Mouse (Mus musculus): Measurements from ENCODE around the gene Sos2. TPM values are rescaled to one million over a fixed set of nuclear protein-coding genes. Genes with fewer than 3 reads are reported as not detected.

Gene Sos2
- polyA plus RNA-seq (2015; fragmentation: Nextera tagmentation; extraction: Ambion mirVana) = 7.0 and 7.2 TPM in 2 replicates

DNA sequence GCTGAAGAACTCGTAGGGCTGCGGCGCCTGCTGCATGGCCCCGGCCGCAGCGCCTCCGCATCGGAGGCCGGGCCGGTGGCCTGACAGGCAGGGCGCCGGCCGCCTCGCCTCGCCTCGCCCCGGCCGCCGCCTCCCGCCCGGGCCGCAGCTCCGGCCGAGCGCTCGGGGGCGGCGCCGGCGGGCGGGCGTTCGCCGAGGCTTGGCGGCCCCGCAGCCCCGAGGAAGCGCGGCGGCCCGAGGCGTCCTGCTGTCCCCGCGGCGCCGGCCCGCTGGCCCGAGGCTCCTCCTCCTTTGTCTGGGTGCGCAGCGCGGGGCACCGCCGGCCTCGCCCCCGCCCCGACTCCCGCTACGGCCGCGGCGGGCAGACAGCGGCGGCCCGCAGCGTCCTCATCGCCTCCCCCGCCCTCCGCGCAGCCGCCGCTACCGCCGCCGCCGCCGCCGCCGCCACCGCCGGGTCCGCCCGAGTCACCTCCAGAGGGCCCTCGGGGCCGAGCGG is at the start of gene Sos2:
Sos2 (minus strand) TSS at position 287 of the 496 bp plus-strand sequence.
- WGBS = 0% methylated on average over 45 of the region's 85 CpGs
- peaks cover 11% of the 10 kb centered on the region for H3K4me1 ChIP-seq (ENCODE audit: control insufficient read depth, insufficient read depth, low read length)
- no peaks in the 10 kb centered on the region for H3K36me3 ChIP-seq (ENCODE audit: control insufficient read depth, insufficient read depth, low read length)
- peak within 1 kb of the TSS; percentile 99 for H3K9ac ChIP-seq (ENCODE audit: low read depth, low read length)
- peak within 1 kb of the TSS; percentile 77 for H3K4me2 ChIP-seq (ENCODE audit: low read depth, low read length)
- H3K9me3 ChIP-seq (ENCODE audit: control insufficient read depth, low read length) = no peaks in the 10 kb centered on the region
- ATAC-seq = peak; percentile 82
- H3K4me3 ChIP-seq (ENCODE audit: low read length) = peak within 1 kb of the TSS; percentile 98
- no peaks in the 10 kb centered on the region for H3K27me3 ChIP-seq (replicated peaks; ENCODE audit: control insufficient read depth, insufficient read depth, low read length)
- H3K27ac ChIP-seq (ENCODE audit: low read length) = peak within 1 kb of the TSS; percentile 99

DNA sequence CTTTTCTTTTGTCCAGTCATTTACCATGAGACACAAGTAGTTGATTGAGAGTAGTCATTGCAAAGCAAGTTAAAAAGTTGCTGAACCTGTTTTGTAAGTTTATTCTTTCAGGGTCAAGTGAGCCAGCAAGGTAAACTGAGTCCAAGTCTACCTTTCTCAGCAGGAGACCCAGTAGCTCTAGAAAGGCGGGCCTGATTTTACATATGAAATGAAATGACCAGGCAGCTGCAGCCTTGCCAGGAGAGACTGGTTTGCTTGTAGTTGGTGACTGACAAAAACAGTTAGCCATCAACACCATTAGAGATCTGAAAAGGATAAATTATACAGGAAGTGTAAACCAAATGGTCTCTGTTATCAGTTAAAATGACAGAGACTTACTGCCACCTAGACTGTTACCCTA is 48.7 kb upstream of the Sos2 start:
- WGBS = 94% methylated on average over 1 of the region's 1 CpGs
- no peak for ATAC-seq

GRCm38 (mm10) chr12:69729246-69729645 is 47.6 kb upstream of the Sos2 start:
- Histone ChIP-seq H3K9me3 (ENCODE audit: control insufficient read depth, low read length) (no peaks in the 10 kb centered on the region), H3K4me1 (ENCODE audit: control insufficient read depth, insufficient read depth, low read length) (peaks cover 6% of the 10 kb centered on the region), H3K4me2 (ENCODE audit: low read depth, low read length) (no peak overlapping the region), H3K9ac (ENCODE audit: low read depth, low read length) (no peak overlapping the region), H3K36me3 (ENCODE audit: control insufficient read depth, insufficient read depth, low read length) (0 out of 2 replicates have a peak, but pooled peaks cover 7% of the 10 kb centered on the region), H3K27ac (ENCODE audit: low read length) (no peak overlapping the region), H3K27me3 (replicated peaks; ENCODE audit: control insufficient read depth, insufficient read depth, low read length) (no peaks in the 10 kb centered on the region), H3K4me3 (ENCODE audit: low read length) (no peak overlapping the region)
- 100% methylated on average over 1 of the region's 1 CpGs for WGBS
- no peak for ATAC-seq

More for the DNA sequence above, 48.7 kb upstream of the Sos2 start:
- Histone ChIP-seq H3K4me3 (ENCODE audit: low read length) (no peak overlapping the region), H3K4me1 (ENCODE audit: control insufficient read depth, insufficient read depth, low read length) (peaks cover 6% of the 10 kb centered on the region; the same call in 1 of the 2 replicates), H3K9ac (ENCODE audit: low read depth, low read length) (no peak overlapping the region), H3K36me3 (ENCODE audit: control insufficient read depth, insufficient read depth, low read length) (0 out of 2 replicates have a peak, but pooled peaks cover 7% of the 10 kb centered on the region), H3K27me3 (replicated peaks; ENCODE audit: control insufficient read depth, insufficient read depth, low read length) (no peaks in the 10 kb centered on the region), H3K9me3 (ENCODE audit: control insufficient read depth, low read length) (no peaks in the 10 kb centered on the region), H3K4me2 (ENCODE audit: low read depth, low read length) (no peak overlapping the region), H3K27ac (ENCODE audit: low read length) (no peak overlapping the region)

GRCm38 (mm10) chr12:69724711-69725460 is 43.2 kb upstream of the Sos2 start, which contains the start of the genes L2hgdh and Atp5s:
Gene L2hgdh, minus strand, starts transcription at chr12:69724873.
Gene Atp5s, plus strand, starts transcription at chr12:69724950.
- Histone ChIP-seq H3K4me3 (ENCODE audit: low read length) (peak within 1 kb of the TSS; percentile 85), H3K27ac (ENCODE audit: low read length) (peak within 1 kb of the TSS; percentile 96), H3K4me2 (ENCODE audit: low read depth, low read length) (peak within 1 kb of the TSS; percentile 88), H3K9me3 (ENCODE audit: control insufficient read depth, low read length) (no peaks in the 10 kb centered on the region), H3K27me3 (replicated peaks; ENCODE audit: control insufficient read depth, insufficient read depth, low read length) (no peaks in the 10 kb centered on the region), H3K9ac (ENCODE audit: low read depth, low read length) (peak within 1 kb of the TSS; percentile 83), H3K4me1 (ENCODE audit: control insufficient read depth, insufficient read depth, low read length) (peaks cover 16% of the 10 kb centered on the region), H3K36me3 (ENCODE audit: control insufficient read depth, insufficient read depth, low read length) (0 out of 2 replicates have a peak, but pooled peaks cover 7% of the 10 kb centered on the region)
- under 1% methylated on average over 60 of the region's 60 CpGs for whole genome bisulfite sequencing
- ATAC-seq = peak; percentile 97

DNA sequence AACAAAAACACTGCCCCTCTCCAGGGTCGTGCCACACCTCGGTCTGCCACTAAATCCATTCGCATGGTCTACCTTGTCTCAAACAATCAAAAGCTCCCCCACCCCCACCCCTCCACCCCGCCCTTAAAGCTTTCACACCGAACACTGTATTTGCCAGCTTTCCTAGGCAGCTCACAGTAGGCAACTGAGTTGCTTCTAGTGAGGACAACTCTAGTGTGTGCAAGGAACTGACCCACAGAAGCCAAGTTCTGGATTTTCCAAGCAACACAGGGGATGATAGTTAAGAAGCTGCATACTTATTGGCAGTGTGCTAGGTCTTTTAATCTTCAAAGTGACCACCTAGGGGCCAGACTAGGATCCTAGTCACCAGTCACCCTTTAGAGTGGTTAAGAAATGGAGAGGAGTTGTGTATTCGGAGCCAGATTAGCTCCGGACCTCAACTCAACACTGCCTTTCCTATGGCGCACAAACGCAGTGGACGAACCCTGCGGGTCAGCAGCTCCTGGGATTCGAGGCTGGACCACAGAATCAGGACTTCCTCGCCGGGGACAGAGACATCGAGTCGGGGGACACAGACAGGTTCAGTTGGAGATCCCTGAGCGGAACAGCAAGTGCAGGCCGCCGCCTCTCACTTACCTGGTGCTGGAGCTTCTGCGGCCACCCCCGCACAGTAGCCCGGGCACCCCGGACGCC is 42.5 kb upstream of the Sos2 start:
- H3K27ac ChIP-seq (ENCODE audit: low read length) = peak overlapping the region; percentile 96
- H3K27me3 ChIP-seq (replicated peaks; ENCODE audit: control insufficient read depth, insufficient read depth, low read length) = no peaks in the 10 kb centered on the region
- peak; percentile 0; the same call in 1 of the 2 replicates for ATAC-seq

DNA sequence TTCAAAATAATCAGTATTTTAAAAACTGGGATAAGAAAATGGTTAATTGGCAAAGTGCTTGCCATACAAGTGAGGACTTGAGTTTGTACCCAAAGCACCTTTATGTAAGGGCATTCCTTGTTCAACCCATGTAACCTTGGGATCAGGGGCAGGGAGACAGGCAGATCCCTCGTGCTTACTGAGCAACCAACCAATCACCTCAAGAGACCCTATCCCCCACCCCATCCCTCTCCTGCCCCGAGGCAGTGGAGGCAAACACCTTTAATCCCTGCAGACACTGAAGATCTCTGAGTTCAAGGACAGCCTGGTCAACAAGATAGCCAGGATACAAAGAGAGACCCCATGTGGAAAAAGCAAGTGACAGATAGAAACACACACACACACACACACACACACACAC is 41.7 kb upstream of the Sos2 start:
- Histone ChIP-seq H3K9ac (ENCODE audit: low read depth, low read length) (peak overlapping the region; percentile 83; the same call in 1 of the 2 replicates), H3K9me3 (ENCODE audit: control insufficient read depth, low read length) (peaks cover 4% of the 10 kb centered on the region; the same call in 1 of the 2 replicates), H3K4me2 (ENCODE audit: low read depth, low read length) (peak overlapping the region; percentile 88), H3K27me3 (replicated peaks; ENCODE audit: control insufficient read depth, insufficient read depth, low read length) (no peaks in the 10 kb centered on the region), H3K4me1 (ENCODE audit: control insufficient read depth, insufficient read depth, low read length) (peaks cover 16% of the 10 kb centered on the region), H3K36me3 (ENCODE audit: control insufficient read depth, insufficient read depth, low read length) (peaks cover 9% of the 10 kb centered on the region; the same call in 1 of the 2 replicates), H3K27ac (ENCODE audit: low read length) (no peak overlapping the region), H3K4me3 (ENCODE audit: low read length) (peak overlapping the region; percentile 85)
- no peak for ATAC-seq
- WGBS = 53% methylated on average over 2 of the region's 2 CpGs

More for the DNA sequence above, 42.5 kb upstream of the Sos2 start:
- Histone ChIP-seq H3K4me3 (ENCODE audit: low read length) (peak overlapping the region; percentile 85), H3K4me2 (ENCODE audit: low read depth, low read length) (peak overlapping the region; percentile 88), H3K9me3 (ENCODE audit: control insufficient read depth, low read length) (peaks cover 4% of the 10 kb centered on the region; the same call in 1 of the 2 replicates), H3K4me1 (ENCODE audit: control insufficient read depth, insufficient read depth, low read length) (peaks cover 16% of the 10 kb centered on the region), H3K9ac (ENCODE audit: low read depth, low read length) (peak overlapping the region; percentile 83), H3K36me3 (ENCODE audit: control insufficient read depth, insufficient read depth, low read length) (peaks cover 12% of the 10 kb centered on the region; the same call in 1 of the 2 replicates)
- WGBS = 2% methylated on average over 24 of the region's 24 CpGs

DNA sequence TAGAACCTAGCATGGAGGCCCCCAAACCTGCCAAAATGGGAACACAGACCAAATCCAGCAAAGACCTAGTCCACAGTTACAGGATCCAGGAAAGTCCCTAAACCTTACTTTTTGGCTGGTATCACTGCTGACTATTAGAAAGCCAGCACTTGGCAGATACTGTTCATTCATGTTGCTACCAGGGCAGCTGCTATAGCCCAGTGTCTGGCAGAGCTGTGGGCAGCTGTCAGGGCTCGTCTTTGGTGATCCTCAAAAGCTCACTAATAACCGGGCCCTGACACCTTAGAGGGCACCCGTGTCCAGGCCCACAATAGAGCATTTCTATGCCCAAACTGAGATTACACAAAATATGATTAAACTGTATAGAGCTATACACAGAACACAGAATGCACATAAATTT is 41.2 kb upstream of the Sos2 start:
- Histone ChIP-seq H3K27me3 (replicated peaks; ENCODE audit: control insufficient read depth, insufficient read depth, low read length) (no peaks in the 10 kb centered on the region), H3K4me3 (ENCODE audit: low read length) (no peak overlapping the region), H3K9me3 (ENCODE audit: control insufficient read depth, low read length) (peaks cover 4% of the 10 kb centered on the region; the same call in 1 of the 2 replicates), H3K27ac (ENCODE audit: low read length) (no peak overlapping the region), H3K36me3 (ENCODE audit: control insufficient read depth, insufficient read depth, low read length) (peaks cover 12% of the 10 kb centered on the region; the same call in 1 of the 2 replicates), H3K4me2 (ENCODE audit: low read depth, low read length) (no peak overlapping the region), H3K9ac (ENCODE audit: low read depth, low read length) (no peak overlapping the region), H3K4me1 (ENCODE audit: control insufficient read depth, insufficient read depth, low read length) (peaks cover 16% of the 10 kb centered on the region)
- 88% methylated on average over 3 of the region's 3 CpGs for WGBS
- ATAC-seq = no peak

DNA sequence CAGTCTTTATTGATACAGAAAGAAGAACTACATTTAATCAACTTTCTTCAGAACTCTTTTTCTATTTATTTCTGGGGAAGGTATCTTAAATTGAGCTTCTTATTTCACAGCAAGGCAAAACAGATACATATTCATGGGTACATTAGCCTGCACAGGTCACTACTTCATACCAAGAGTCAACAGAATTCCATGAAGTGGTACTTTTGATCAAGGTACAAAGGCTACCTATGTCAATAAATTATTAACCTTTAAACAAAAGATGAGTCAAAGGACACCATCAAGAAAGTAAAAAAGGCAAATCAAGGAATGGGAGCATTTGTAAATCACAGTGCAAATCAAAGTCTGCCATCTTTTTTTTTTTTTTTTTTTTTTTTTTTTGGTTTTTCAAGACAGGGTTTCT is 32.0 kb upstream of the Sos2 start:
- no peaks in the 10 kb centered on the region for H3K4me1 ChIP-seq (ENCODE audit: control insufficient read depth, insufficient read depth, low read length)
- peak; percentile 63; the same call in 1 of the 2 replicates for ATAC-seq

More for the DNA sequence above, 32.0 kb upstream of the Sos2 start:
- no peaks in the 10 kb centered on the region for H3K27me3 ChIP-seq (replicated peaks; ENCODE audit: control insufficient read depth, insufficient read depth, low read length)
- H3K9ac ChIP-seq (ENCODE audit: low read depth, low read length) = no peak overlapping the region
- H3K4me2 ChIP-seq (ENCODE audit: low read depth, low read length) = no peak overlapping the region
- 0 out of 2 replicates have a peak, but pooled peaks cover 3% of the 10 kb centered on the region for H3K36me3 ChIP-seq (ENCODE audit: control insufficient read depth, insufficient read depth, low read length)
- H3K9me3 ChIP-seq (ENCODE audit: control insufficient read depth, low read length) = no peaks in the 10 kb centered on the region
- H3K4me3 ChIP-seq (ENCODE audit: low read length) = no peak overlapping the region
- no peak overlapping the region for H3K27ac ChIP-seq (ENCODE audit: low read length)
